Mouse (Mus musculus): ENCODE measurements around the gene Vmn2r39.
"Not testable (repeated sequence)": the region's sequence is repeated elsewhere in the genome, so short reads cannot be mapped to it uniquely, and the experiment has no call there.

The Vmn2r39 gene

DNA sequence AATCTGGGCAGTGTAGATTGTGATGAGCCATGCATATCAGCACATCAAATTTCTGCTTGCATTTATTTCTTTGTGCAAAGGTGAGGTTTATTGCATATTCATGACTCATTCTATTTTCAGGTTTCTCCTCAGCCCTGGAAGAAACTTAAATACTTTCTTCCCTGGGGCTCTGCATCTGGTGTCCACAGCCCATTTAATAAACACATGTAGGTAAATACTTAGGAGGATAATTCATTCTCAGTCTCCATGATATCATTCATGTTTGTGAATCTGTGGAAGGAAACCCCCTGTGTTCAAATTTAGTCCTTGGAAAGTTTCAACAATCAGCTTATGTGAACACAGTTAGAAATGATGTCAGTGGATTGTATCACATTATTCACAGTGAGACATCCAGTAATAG lies at the start of gene Vmn2r39:
Vmn2r39 (minus strand) TSS at position 101 of the 400 bp plus-strand sequence.
- not testable (repeated sequence) for DNase-seq (ENCODE audit: low read depth, low spot score)

DNA sequence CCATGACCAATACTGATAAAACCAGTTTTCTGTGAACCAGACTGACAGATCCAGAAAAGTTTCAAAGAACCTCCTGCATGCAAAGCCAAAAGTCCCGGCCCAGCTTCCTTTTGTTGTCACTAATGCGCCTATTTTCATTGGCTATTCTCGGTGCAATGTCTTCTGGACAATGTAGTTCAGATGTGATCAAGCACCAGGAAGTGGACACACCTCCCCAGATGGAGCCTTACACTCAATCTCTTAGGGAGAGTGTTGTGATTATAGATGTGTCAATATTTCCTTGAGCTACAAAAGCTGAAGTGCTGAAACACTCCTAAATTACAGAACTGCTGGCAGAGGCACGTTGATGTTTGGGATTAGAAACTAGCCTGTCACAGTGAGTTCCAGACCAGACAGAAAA lies 34.8 kb upstream of the Vmn2r39 start:
- DNase-seq (ENCODE audit: low read depth, low spot score) = peak; percentile 16
